Mouse (Mus musculus) lung, embryonic 16.5 days (tissue): ENCODE results near the gene Galnt15. TPM values are rescaled to one million over a fixed set of nuclear protein-coding genes. Genes with fewer than 3 reads are reported as not detected.

Source experiments
- ATAC-seq: fragments of 200-750 bp; cut with Nextera tagmentation; 2 replicates; pipeline ENCODE4 v1.8.0; 2017; ENCODE audit warnings: low read depth, mild to moderate bottlenecking, moderate library complexity
- H3K27ac ChIP-seq: fragments of 300-500 bp; sonication (generic); 2 replicates; pipeline ENCODE4 v1.5.1; 2014; ENCODE audit warnings: mild to moderate bottlenecking, control low read depth, low read length
- H3K27me3 ChIP-seq: fragments of 300-500 bp; sonication (generic); 2 replicates; pipeline ENCODE4 v1.6.1; 2014; ENCODE audit warnings: low read depth, low read length, mixed read lengths; ENCODE audit not compliant: control insufficient read depth, insufficient read depth
- H3K36me3 ChIP-seq: fragments of 300-500 bp; sonication (generic); 2 replicates; pipeline ENCODE4 v1.6.1; 2014; ENCODE audit warnings: low read length; ENCODE audit not compliant: control insufficient read depth, insufficient read depth
- H3K4me1 ChIP-seq: fragments of 300-500 bp; sonication (generic); replicated peaks from 2 replicates; pipeline ENCODE4 v1.6.1; 2014; ENCODE audit warnings: low read length, mixed read lengths; ENCODE audit not compliant: control insufficient read depth, insufficient read depth
- H3K4me2 ChIP-seq: fragments of 300-500 bp; sonication (generic); 2 replicates; pipeline ENCODE4 v1.6.1; 2014; ENCODE audit warnings: low read depth, low read length, control low read depth
- H3K4me3 ChIP-seq: fragments of 300-500 bp; sonication (generic); 2 replicates; pipeline ENCODE4 v1.5.1; 2014; ENCODE audit warnings: mild to moderate bottlenecking, low read length, control low read depth
- H3K9ac ChIP-seq: fragments of 300-500 bp; sonication (generic); 2 replicates; pipeline ENCODE4 v1.6.1; 2014; ENCODE audit warnings: low read length, control low read depth
- H3K9me3 ChIP-seq: fragments of 300-500 bp; sonication (generic); 2 replicates; pipeline ENCODE4 v1.6.1; 2016; ENCODE audit warnings: low read length; ENCODE audit not compliant: control insufficient read depth
- WGBS: fragments of 180-500 bp; shearing (Covaris S2); extraction: QIAGEN DNeasy Blood & Tissue Kit; methylation state at CpG from one replicate; pipeline ENCODE4 v1.1.7; 2014; 5-methylcytosine and 5-hydroxymethylcytosine counted together
- polyA plus RNA-seq: library from polyadenylated mRNA; unstranded; fragments of >200 nt; fragmentation: Nextera tagmentation; extraction: Ambion mirVana; gene quantifications from 2 replicates; pipeline ENCODE4 v1.2.1, GENCODE M21; 2015

The Galnt15 gene
- polyA plus RNA-seq, 1 experiment from 2014 or later: 0.15 TPM

DNA sequence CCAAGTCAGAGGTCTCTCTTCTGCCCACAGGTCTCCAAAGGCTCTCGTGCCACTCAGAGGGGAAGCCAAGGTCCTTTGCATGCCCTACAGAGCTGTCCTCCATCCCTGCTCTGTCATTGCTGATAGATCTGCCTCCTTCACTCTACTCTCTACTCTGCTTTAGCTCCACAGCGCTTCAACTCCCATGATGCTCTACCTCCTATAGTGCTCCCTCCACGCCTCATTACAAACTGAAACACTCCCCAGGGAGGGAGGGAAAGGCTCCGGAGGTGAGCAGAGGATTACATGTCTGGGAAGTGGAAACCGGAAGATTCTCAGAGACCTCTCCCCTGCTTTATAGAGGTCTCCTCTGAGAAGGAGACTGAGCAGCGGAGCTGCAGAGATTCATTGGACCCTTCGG is 1.6 kb upstream of the Galnt15 start:
- no peaks in the 10 kb centered on the region for H3K36me3 ChIP-seq
- H3K27ac ChIP-seq: no peak overlapping the region
- no peak for ATAC-seq
- no peaks in the 10 kb centered on the region for H3K9me3 ChIP-seq
- H3K4me3 ChIP-seq: no peak overlapping the region
- H3K9ac ChIP-seq: no peak overlapping the region
- WGBS: 65% methylated on average over 7 of the region's 7 CpGs
- no peaks in the 10 kb centered on the region for H3K27me3 ChIP-seq
- H3K4me1 ChIP-seq: peaks cover 11% of the 10 kb centered on the region
- H3K4me2 ChIP-seq: no peak overlapping the region

DNA sequence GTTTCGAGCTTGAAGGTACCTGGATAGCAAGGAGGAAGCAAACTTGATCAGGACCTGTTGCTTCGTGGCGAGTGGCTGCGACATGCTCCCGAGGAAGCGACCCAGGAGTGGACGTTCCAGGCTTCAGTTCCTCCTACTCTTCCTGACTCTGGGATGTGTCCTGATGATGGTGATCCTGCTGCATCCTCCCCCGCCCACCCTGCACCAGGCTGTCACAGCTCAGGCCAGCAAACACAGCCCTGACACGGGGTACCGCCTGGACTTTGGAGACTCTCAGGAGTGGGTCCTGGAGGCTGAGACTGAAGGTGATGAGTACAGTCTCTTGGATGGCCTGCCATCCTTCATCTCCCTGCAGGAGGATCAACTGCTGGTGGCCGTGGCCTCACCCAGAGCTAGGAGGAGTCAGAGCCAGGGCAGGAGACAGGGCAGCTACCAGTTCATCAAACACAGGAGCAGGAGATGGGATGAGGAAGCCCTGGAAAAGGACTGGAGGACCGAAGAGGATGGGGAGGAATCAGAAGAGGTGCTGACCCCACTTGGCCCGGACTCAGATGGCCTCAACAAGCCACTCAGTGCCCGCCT is 713 bp downstream of the Galnt15 start:
- Histone ChIP-seq H3K4me3 (no peak overlapping the region), H3K27me3 (no peaks in the 10 kb centered on the region), H3K9me3 (no peaks in the 10 kb centered on the region), H3K4me2 (no peak overlapping the region), H3K27ac (no peak overlapping the region), H3K9ac (no peak overlapping the region), H3K36me3 (no peaks in the 10 kb centered on the region), H3K4me1 (peaks cover 7% of the 10 kb centered on the region)
- ATAC-seq: no peak
- WGBS: 54% methylated on average over 14 of the region's 14 CpGs

DNA sequence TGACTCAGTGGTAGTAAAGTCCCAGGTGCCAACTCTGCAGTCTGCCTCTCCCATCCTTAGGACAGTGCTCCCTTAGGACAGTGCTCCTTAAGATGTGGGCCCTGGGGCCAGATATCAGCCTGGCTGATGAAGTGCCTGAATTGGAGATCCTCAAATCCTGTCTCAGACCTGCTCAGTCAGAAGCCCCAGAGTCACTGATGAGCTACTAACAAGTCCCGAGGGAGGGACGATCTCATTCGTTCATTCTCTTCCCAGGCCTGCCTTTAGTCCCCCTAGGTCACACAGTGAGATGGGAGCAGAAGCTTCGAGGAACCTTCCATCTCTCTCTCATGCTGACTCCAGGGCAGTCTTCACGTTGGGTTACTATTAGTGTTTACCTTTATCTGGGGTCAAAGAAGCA is 1.3 kb downstream of the Galnt15 start:
- peaks cover 7% of the 10 kb centered on the region for H3K4me1 ChIP-seq
- no peaks in the 10 kb centered on the region for H3K27me3 ChIP-seq
- no peaks in the 10 kb centered on the region for H3K9me3 ChIP-seq
- no peaks in the 10 kb centered on the region for H3K36me3 ChIP-seq
- no peak overlapping the region for H3K9ac ChIP-seq
- no peak overlapping the region for H3K27ac ChIP-seq
- H3K4me2 ChIP-seq: no peak overlapping the region
- 61% methylated on average over 5 of the region's 5 CpGs for WGBS
- no peak for ATAC-seq
- H3K4me3 ChIP-seq: no peak overlapping the region

DNA sequence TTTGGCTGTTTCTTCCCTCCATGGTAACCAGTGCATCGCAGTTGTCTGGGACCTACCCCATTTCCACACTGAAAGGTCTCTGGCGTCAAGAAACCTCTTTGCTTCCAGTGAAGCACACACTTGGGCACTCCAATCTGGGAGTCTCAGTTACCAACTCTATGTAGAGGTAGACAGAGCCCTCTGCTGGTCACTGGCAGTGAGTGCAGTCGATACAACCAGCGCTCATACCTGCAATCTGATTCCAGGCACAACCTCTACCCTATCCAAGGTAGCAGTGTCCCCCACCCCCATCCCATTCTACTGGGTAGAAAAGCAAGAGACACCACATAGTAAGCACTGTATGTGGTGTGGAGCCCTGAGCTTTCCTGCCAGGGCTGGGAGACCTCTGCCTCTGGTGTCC is 3.7 kb downstream of the Galnt15 start:
- Histone ChIP-seq H3K27me3 (no peaks in the 10 kb centered on the region), H3K4me3 (no peak overlapping the region), H3K4me1 (peaks cover 7% of the 10 kb centered on the region), H3K9me3 (no peaks in the 10 kb centered on the region), H3K4me2 (no peak overlapping the region), H3K36me3 (no peaks in the 10 kb centered on the region), H3K27ac (no peak overlapping the region), H3K9ac (no peak overlapping the region)
- peak; percentile 66; the same call in 1 of the 2 replicates for ATAC-seq
- WGBS: 3% methylated on average over 4 of the region's 4 CpGs

DNA sequence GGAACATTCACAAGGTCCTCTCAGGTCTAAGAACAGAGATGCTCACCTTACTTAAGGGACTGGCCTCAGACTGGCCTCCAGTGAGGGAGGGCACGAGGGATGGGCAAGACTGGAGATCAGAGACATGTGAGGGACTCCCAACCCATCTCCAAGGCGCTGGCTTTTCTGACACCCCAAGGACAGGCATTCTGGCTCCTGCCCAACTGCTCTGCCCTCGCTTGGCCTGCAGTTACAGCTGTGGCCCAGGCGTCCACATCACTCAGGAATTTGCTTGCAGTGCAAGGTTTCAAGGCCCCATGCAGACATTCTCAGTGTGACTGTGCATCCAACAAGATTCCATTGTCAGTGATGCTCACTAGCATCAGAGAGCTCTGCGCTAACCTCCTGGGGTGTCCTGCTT is 7.7 kb downstream of the Galnt15 start:
- no peak overlapping the region for H3K4me3 ChIP-seq
- no peak overlapping the region for H3K4me2 ChIP-seq
- no peak for ATAC-seq
- no peaks in the 10 kb centered on the region for H3K27me3 ChIP-seq
- no peaks in the 10 kb centered on the region for H3K36me3 ChIP-seq
- no peak overlapping the region for H3K27ac ChIP-seq
- H3K4me1 ChIP-seq: no peaks in the 10 kb centered on the region
- H3K9ac ChIP-seq: no peak overlapping the region
- no peaks in the 10 kb centered on the region for H3K9me3 ChIP-seq
- 54% methylated on average over 5 of the region's 5 CpGs for WGBS

DNA sequence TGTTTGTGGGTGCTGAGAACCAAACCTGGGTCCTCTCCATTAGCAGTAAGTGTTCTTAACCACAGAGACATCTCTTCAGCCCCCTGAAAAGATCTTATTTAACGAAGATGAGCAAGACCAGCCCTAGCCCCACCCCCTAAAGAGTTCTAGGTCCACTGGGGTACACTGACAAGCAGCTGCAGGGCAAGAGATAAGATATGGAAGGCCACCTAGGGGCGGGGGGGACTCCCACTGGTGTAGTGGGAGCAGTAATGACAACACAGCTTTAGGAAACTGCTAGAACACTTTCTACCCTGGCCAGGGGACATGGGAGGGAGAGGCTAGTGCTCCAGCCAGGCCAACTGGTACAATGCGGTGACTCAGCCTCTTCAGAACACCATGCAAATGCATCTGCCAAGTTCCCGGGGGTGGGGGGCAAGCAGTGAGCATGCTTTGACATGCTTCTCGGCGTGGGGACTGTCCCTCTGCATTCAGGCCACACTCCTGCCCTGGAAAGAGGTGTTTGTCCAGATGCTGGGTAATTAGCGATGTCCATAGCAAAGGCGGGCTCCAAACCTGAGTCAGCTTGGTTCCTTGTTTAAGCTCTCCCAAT is 9.0 kb downstream of the Galnt15 start:
- 67% methylated on average over 8 of the region's 8 CpGs for WGBS
- no peaks in the 10 kb centered on the region for H3K27me3 ChIP-seq
- H3K9me3 ChIP-seq: no peaks in the 10 kb centered on the region
- H3K4me2 ChIP-seq: no peak overlapping the region
- no peak overlapping the region for H3K27ac ChIP-seq
- H3K9ac ChIP-seq: no peak overlapping the region
- no peak for ATAC-seq
- H3K4me3 ChIP-seq: no peak overlapping the region
- no peaks in the 10 kb centered on the region for H3K36me3 ChIP-seq
- H3K4me1 ChIP-seq: no peaks in the 10 kb centered on the region

DNA sequence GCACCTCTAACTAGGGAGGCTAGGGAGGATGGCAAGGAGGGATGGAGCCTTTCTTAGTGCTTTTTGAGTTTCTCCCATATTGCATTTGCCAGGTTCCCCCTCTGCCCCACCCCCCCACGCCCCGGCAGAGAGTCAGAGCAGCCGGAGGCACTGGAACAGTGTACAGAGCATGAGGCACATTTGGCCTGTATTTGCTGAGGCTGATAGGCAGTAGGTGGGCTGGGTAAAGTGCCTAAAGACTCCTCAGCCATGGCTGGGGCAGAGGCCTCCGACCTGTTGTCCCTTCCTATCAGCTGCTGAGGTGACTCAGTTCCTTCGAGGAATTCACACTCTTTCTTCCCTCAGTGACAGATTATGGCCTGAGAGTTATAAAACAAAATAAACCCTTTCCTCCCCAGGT is 13.3 kb downstream of the Galnt15 start:
- Histone ChIP-seq H3K27ac (no peak overlapping the region), H3K27me3 (no peaks in the 10 kb centered on the region), H3K9me3 (no peaks in the 10 kb centered on the region), H3K9ac (no peak overlapping the region), H3K4me1 (no peaks in the 10 kb centered on the region), H3K4me2 (no peak overlapping the region), H3K36me3 (no peaks in the 10 kb centered on the region), H3K4me3 (no peak overlapping the region)
- WGBS: 24% methylated on average over 5 of the region's 5 CpGs
- no peak for ATAC-seq

DNA sequence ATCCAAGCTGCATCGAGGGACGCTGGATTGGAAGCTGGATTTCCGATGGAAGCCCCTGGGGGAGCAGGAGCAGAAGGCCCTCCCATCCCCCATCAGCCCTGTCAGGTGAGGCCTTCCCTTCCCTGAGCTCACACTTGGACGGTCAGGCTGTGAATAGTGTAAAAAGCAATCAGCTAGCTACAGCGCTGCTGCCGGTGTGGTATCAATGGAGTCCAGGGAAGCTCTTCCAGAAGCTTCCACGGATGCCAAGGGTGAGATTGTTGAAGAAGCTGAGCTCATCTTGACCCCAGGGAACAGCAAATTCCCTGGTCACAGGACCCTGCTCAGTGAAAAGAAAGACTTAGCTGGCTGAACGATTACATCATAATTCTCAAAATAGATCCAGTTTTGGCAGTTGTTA is 17.6 kb downstream of the Galnt15 start:
- H3K4me3 ChIP-seq: no peak overlapping the region
- H3K27me3 ChIP-seq: no peaks in the 10 kb centered on the region
- no peak overlapping the region for H3K27ac ChIP-seq
- H3K36me3 ChIP-seq: no peaks in the 10 kb centered on the region
- H3K9ac ChIP-seq: no peak overlapping the region
- 72% methylated on average over 8 of the region's 8 CpGs for WGBS
- no peaks in the 10 kb centered on the region for H3K4me1 ChIP-seq
- no peak for ATAC-seq
- H3K4me2 ChIP-seq: no peak overlapping the region
- H3K9me3 ChIP-seq: no peaks in the 10 kb centered on the region

DNA sequence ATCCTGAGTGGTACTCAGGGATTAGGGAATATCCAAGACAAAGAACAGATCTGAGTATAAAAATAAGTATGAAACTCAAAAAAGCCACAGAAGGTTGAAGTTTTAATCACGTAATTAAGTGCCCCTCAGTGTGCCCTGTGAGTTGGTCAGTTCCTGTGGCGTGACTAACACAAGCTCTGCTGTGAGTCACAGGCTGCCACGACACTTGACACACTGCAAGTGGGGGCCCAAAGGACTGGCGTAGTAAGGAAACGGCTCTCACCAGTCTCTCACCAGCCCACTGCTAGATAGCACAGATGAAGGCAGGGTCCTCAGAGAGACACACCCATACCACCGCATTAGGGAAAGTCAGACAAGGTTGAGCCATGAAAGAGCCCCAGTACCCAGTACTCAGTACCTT is 21.4 kb downstream of the Galnt15 start:
- WGBS: 71% methylated on average over 6 of the region's 6 CpGs
- H3K4me3 ChIP-seq: no peak overlapping the region
- H3K27ac ChIP-seq: no peak overlapping the region
- H3K9ac ChIP-seq: no peak overlapping the region
- ATAC-seq: no peak
- H3K4me1 ChIP-seq: no peaks in the 10 kb centered on the region
- H3K4me2 ChIP-seq: no peak overlapping the region
- H3K27me3 ChIP-seq: no peaks in the 10 kb centered on the region
- no peaks in the 10 kb centered on the region for H3K36me3 ChIP-seq
- H3K9me3 ChIP-seq: no peaks in the 10 kb centered on the region

DNA sequence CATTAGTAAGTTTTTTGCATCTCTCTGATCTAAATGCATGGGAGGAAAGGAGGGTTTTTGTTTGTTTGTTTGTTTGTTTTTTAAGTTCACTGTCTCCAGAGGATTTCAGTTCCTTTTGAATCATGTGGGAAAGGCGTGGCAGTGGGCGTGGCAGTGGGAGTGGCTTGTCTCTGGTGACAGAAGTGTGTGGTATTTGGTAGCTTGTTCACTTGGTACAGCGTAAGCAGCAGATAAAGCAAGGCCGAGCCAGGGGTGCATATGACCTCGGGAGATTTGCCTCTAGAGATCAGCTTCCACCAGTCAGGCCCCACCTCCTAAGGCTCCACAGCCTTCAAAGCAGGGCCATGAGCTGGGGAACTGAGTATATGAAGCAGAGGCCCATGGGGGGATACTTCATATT is 25.1 kb downstream of the Galnt15 start:
- Histone ChIP-seq H3K27me3 (no peaks in the 10 kb centered on the region), H3K27ac (no peak overlapping the region), H3K4me2 (no peak overlapping the region), H3K36me3 (no peaks in the 10 kb centered on the region), H3K9ac (no peak overlapping the region), H3K4me1 (no peaks in the 10 kb centered on the region), H3K9me3 (no peaks in the 10 kb centered on the region), H3K4me3 (no peak overlapping the region)
- ATAC-seq: no peak
- WGBS: 55% methylated on average over 5 of the region's 5 CpGs
